Mouse (Mus musculus) neural tube, embryonic 14.5 days (tissue): ENCODE results near the gene Taok2. TPM values are rescaled to one million over a fixed set of nuclear protein-coding genes. Genes with fewer than 3 reads are reported as not detected.

Experiments
- ATAC-seq: fragments of 200-750 bp; cut with Nextera tagmentation; 2 replicates; pipeline ENCODE4 v1.8.0; 2017; ENCODE audit warnings: low read depth, mild to moderate bottlenecking, moderate TSS enrichment, moderate library complexity
- H3K27ac ChIP-seq: fragments of 300-500 bp; sonication (generic); 2 replicates; pipeline ENCODE4 v1.5.1; 2014; ENCODE audit warnings: low read depth, mild to moderate bottlenecking, control low read depth, low read length, moderate library complexity, mixed read lengths
- H3K27me3 ChIP-seq: fragments of 300-500 bp; sonication (generic); 2 replicates; pipeline ENCODE4 v1.6.1; 2014; ENCODE audit warnings: low read length; ENCODE audit not compliant: control insufficient read depth, insufficient read depth
- H3K36me3 ChIP-seq: fragments of 300-500 bp; sonication (generic); 2 replicates; pipeline ENCODE4 v1.6.1; 2014; ENCODE audit warnings: low read length, mixed read lengths; ENCODE audit not compliant: control insufficient read depth, insufficient read depth
- H3K4me1 ChIP-seq: fragments of 300-500 bp; sonication (generic); 2 replicates; pipeline ENCODE4 v1.6.1; 2014; ENCODE audit warnings: low read length; ENCODE audit not compliant: control insufficient read depth, insufficient read depth
- H3K4me2 ChIP-seq: fragments of 300-500 bp; sonication (generic); 2 replicates; pipeline ENCODE4 v1.6.1; 2014; ENCODE audit warnings: mild to moderate bottlenecking, low read depth, low read length, control low read depth
- H3K4me3 ChIP-seq: fragments of 300-500 bp; sonication (generic); 2 replicates; pipeline ENCODE4 v1.5.1; 2014; ENCODE audit warnings: low read depth, low read length, control low read depth, mixed read lengths
- H3K9ac ChIP-seq: fragments of 300-500 bp; sonication (generic); replicated peaks from 2 replicates; pipeline ENCODE4 v1.6.1; 2014; ENCODE audit warnings: low read depth, mild to moderate bottlenecking, control low read depth, low read length, mixed read lengths
- H3K9me3 ChIP-seq: fragments of 300-500 bp; sonication (generic); 2 replicates; pipeline ENCODE4 v1.6.1; 2016; ENCODE audit warnings: low read length; ENCODE audit not compliant: control insufficient read depth
- WGBS: fragments of 180-500 bp; shearing (Covaris S2); extraction: QIAGEN DNeasy Blood & Tissue Kit; methylation state at CpG from one replicate; pipeline ENCODE4 v1.1.7; 2014; 5-methylcytosine and 5-hydroxymethylcytosine counted together
- polyA plus RNA-seq: library from polyadenylated mRNA; unstranded; fragments of >200 nt; fragmentation: Nextera tagmentation; extraction: Ambion mirVana; gene quantifications from 2 replicates; pipeline ENCODE4 v1.2.1, GENCODE M21; 2014

The Taok2 gene
- polyA plus RNA-seq, 1 experiment from 2014 or later: 28.9 TPM

DNA sequence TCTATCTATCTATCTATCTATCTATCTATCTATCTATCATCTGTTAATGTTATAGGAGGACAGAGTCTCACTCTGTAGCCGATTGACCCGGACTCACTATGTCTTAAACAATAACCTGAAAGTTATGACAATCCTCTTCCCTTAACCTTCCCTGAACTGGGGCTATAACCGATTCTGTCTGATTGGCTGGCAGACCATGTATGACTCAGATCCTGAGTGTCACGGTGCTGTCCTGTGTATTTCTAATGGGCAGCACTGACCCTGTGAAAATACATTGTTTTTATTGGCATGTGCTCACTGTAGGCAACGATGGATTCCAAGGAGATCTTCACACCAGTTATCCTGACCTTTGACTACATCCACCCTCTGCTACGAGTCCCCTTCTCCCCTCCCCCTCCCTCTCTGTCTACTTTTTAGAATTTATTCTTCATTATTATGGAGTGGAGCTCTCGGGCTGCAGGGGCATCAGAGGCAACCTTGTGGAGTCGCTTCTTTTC lies 68.7 kb downstream of the Taok2 start:
- no peak overlapping the region for H3K27ac ChIP-seq
- H3K9ac ChIP-seq: no peak overlapping the region
- no peak overlapping the region for H3K4me3 ChIP-seq
- H3K9me3 ChIP-seq: no peaks in the 10 kb centered on the region
- no peaks in the 10 kb centered on the region for H3K4me1 ChIP-seq
- H3K36me3 ChIP-seq: no peaks in the 10 kb centered on the region
- 52% methylated on average over 8 of the region's 8 CpGs for WGBS
- no peaks in the 10 kb centered on the region for H3K27me3 ChIP-seq
- ATAC-seq: no peak
- H3K4me2 ChIP-seq: no peak overlapping the region

Other genes starting within 250 kb of the Taok2 start
- 58.0 and 61.5 TPM in 2 replicates for gene Sgf29, start 235.4 kb downstream of the Taok2 start, polyA plus RNA-seq
- 0.59 and 2.2 TPM in 2 replicates for gene Sult1a1, start 208.3 kb downstream of the Taok2 start, polyA plus RNA-seq
- 132 and 140 TPM in 2 replicates for gene Bola2, start 189.3 kb downstream of the Taok2 start, polyA plus RNA-seq
- 11.2 and 13.1 TPM in 2 replicates for gene Slx1b, start 188.9 kb downstream of the Taok2 start, polyA plus RNA-seq
- gene Coro1a, start 176.9 kb downstream of the Taok2 start, polyA plus RNA-seq: 98.8 and 104 TPM in 2 replicates
- 85.0 and 85.9 TPM in 2 replicates for gene Mapk3, start 125.1 kb downstream of the Taok2 start, polyA plus RNA-seq
- 1.8 and 2.4 TPM in 2 replicates for gene Gdpd3, start 118.4 kb downstream of the Taok2 start, polyA plus RNA-seq
- gene Ypel3, start 107.7 kb downstream of the Taok2 start, polyA plus RNA-seq: 219 and 246 TPM in 2 replicates
- 0.27 and 0.55 TPM in 2 replicates for gene Tbx6, start 103.2 kb downstream of the Taok2 start, polyA plus RNA-seq
- gene Ppp4c, start 92.2 kb downstream of the Taok2 start, polyA plus RNA-seq: 154 and 168 TPM in 2 replicates
- 50.9 and 64.4 TPM in 2 replicates for gene Fam57b, start 87.0 kb downstream of the Taok2 start, polyA plus RNA-seq
- gene 4930451I11Rik, start 53.1 kb downstream of the Taok2 start, polyA plus RNA-seq: not detected in 2 replicates
- gene Doc2a, start 37.3 kb downstream of the Taok2 start, polyA plus RNA-seq: 18.4 and 20.2 TPM in 2 replicates
- gene Hirip3, start 22.7 kb downstream of the Taok2 start, polyA plus RNA-seq: 11.0 and 15.2 TPM in 2 replicates
- gene Ino80e, start 22.3 kb downstream of the Taok2 start, polyA plus RNA-seq: 86.7 and 92.4 TPM in 2 replicates
- 29.4 and 32.2 TPM in 2 replicates for gene Tmem219, start 38.2 kb upstream of the Taok2 start, polyA plus RNA-seq
- 92.9 and 103 TPM in 2 replicates for gene Kctd13, start 44.2 kb upstream of the Taok2 start, polyA plus RNA-seq
- 5.8 and 10.6 TPM in 2 replicates for gene Asphd1, start 64.9 kb upstream of the Taok2 start, polyA plus RNA-seq
- 70.9 and 85.0 TPM in 2 replicates for gene Sez6l2, start 65.9 kb upstream of the Taok2 start, polyA plus RNA-seq
- 105 and 107 TPM in 2 replicates for gene Cdipt, start 91.2 kb upstream of the Taok2 start, polyA plus RNA-seq
- 0.86 and 1.2 TPM in 2 replicates for gene Cdiptos, start 91.4 kb upstream of the Taok2 start, polyA plus RNA-seq
- gene Mvp, start 129.9 kb upstream of the Taok2 start, polyA plus RNA-seq: 2.4 and 4.8 TPM in 2 replicates
- not detected in 2 replicates for gene Pagr1b, start 131.8 kb upstream of the Taok2 start, polyA plus RNA-seq
- gene Pagr1a, start 132.6 kb upstream of the Taok2 start, polyA plus RNA-seq: 30.4 and 46.9 TPM in 2 replicates
- gene Gm42742, start 136.4 kb upstream of the Taok2 start, polyA plus RNA-seq: 36.3 and 60.2 TPM in 2 replicates
- 41.4 and 63.5 TPM in 2 replicates for gene Prrt2, start 136.5 kb upstream of the Taok2 start, polyA plus RNA-seq
- 61.7 and 64.8 TPM in 2 replicates for gene Maz, start 142.3 kb upstream of the Taok2 start, polyA plus RNA-seq
- 12.7 and 13.9 TPM in 2 replicates for gene Kif22, start 157.8 kb upstream of the Taok2 start, polyA plus RNA-seq
- not detected in 2 replicates for gene Zg16, start 202.6 kb upstream of the Taok2 start, polyA plus RNA-seq
- gene AI467606, start 206.7 kb upstream of the Taok2 start, polyA plus RNA-seq: 1.4 and 1.6 TPM in 2 replicates
- gene Qprt, start 237.5 kb upstream of the Taok2 start, polyA plus RNA-seq: 0.88 TPM in 1 of 2 replicates, not detected in the other